Mouse (Mus musculus): Measurements from ENCODE around the gene Npepps. TPM values are rescaled to one million over a fixed set of nuclear protein-coding genes. Genes with fewer than 3 reads are reported as not detected.
"Not testable (repeated sequence)": the region's sequence is repeated elsewhere in the genome, so short reads cannot be mapped to it uniquely, and the experiment has no call there.

Gene Npepps
- 138 and 146 TPM in 2 replicates for polyA plus RNA-seq (2016; fragmentation: Nextera tagmentation; extraction: Ambion mirVana)

- Histone ChIP-seq H3K27me3 (no peaks in the 10 kb centered on the region), H3K4me2 (peak within 1 kb of the TSS; percentile 63), H3K27ac (peak within 1 kb of the TSS; percentile 99), H3K4me3 (replicated peaks) (peak within 1 kb of the TSS; percentile 99), H3K36me3 (replicated peaks) (no peaks in the 10 kb centered on the region), H3K9ac (peak within 1 kb of the TSS; percentile 99), H3K9me3 (no peaks in the 10 kb centered on the region), H3K4me1 (peaks cover 21% of the 10 kb centered on the region)
- peak; percentile 85 for ATAC-seq (ENCODE audit: low FRiP score)
- WGBS: 1% methylated on average over 49 of the region's 83 CpGs
Observed at GRCm38 (mm10) chr11:97280216-97280861, at the start of gene Npepps. Gene Npepps (minus strand): TSS chr11:97280638.

- 26% methylated on average over 9 of the region's 9 CpGs for WGBS
- Histone ChIP-seq H3K4me3 (replicated peaks) (no peak overlapping the region), H3K4me2 (no peak overlapping the region), H3K27me3 (no peaks in the 10 kb centered on the region), H3K9ac (no peak overlapping the region), H3K4me1 (no peaks in the 10 kb centered on the region), H3K9me3 (no peaks in the 10 kb centered on the region), H3K36me3 (replicated peaks) (peaks cover 71% of the 10 kb centered on the region), H3K27ac (no peak overlapping the region)
- no peak for ATAC-seq (ENCODE audit: low FRiP score)
Observed at GRCm38 (mm10) chr11:97328148-97328547, 47.7 kb upstream of the Npepps start.

- Histone ChIP-seq H3K4me1 (no peaks in the 10 kb centered on the region), H3K27me3 (no peaks in the 10 kb centered on the region), H3K4me2 (no peak overlapping the region), H3K9me3 (no peaks in the 10 kb centered on the region), H3K9ac (no peak overlapping the region), H3K4me3 (replicated peaks) (no peak overlapping the region), H3K27ac (no peak overlapping the region), H3K36me3 (replicated peaks) (peaks cover 72% of the 10 kb centered on the region)
- ATAC-seq (ENCODE audit: low FRiP score): no peak
- 57% methylated on average over 1 of the region's 1 CpGs for WGBS
Observed at GRCm38 (mm10) chr11:97325224-97325623, 44.8 kb upstream of the Npepps start.

GRCm38 (mm10) chr11:97321894-97322600 is 41.6 kb upstream of the Npepps start:
- not testable (repeated sequence) for H3K27me3 ChIP-seq; H3K4me1 ChIP-seq; ATAC-seq (ENCODE audit: low FRiP score); H3K9ac ChIP-seq; H3K4me3 ChIP-seq (replicated peaks); H3K4me2 ChIP-seq; H3K27ac ChIP-seq; H3K9me3 ChIP-seq
- 83% methylated on average over 8 of the region's 8 CpGs for WGBS
- peaks cover 42% of the 10 kb centered on the region for H3K36me3 ChIP-seq (replicated peaks)

GRCm38 (mm10) chr11:97321197-97321596 is 40.8 kb upstream of the Npepps start:
- peaks cover 33% of the 10 kb centered on the region for H3K36me3 ChIP-seq (replicated peaks)
- no peak overlapping the region for H3K27ac ChIP-seq
- H3K9me3 ChIP-seq: no peaks in the 10 kb centered on the region
- WGBS: 91% methylated on average over 8 of the region's 8 CpGs
- H3K4me2 ChIP-seq: no peak overlapping the region
- H3K4me1 ChIP-seq: peaks cover 6% of the 10 kb centered on the region
- no peak overlapping the region for H3K9ac ChIP-seq
- no peak for ATAC-seq (ENCODE audit: low FRiP score)
- H3K4me3 ChIP-seq (replicated peaks): no peak overlapping the region
- H3K27me3 ChIP-seq: no peaks in the 10 kb centered on the region

GRCm38 (mm10) chr11:97315504-97316503 is 35.4 kb upstream of the Npepps start, which contains the start of gene Mrpl45:
Gene Mrpl45 (plus strand): TSS chr11:97315716.
- peak within 1 kb of the TSS; percentile 55 for H3K4me2 ChIP-seq
- H3K4me1 ChIP-seq: peaks cover 15% of the 10 kb centered on the region
- no peaks in the 10 kb centered on the region; the same call in 1 of the 2 replicates for H3K36me3 ChIP-seq (replicated peaks)
- H3K4me3 ChIP-seq (replicated peaks): peak within 1 kb of the TSS; percentile 53
- H3K27ac ChIP-seq: peak within 1 kb of the TSS; percentile 62
- under 1% methylated on average over 50 of the region's 50 CpGs for WGBS
- peaks cover 9% of the 10 kb centered on the region for H3K27me3 ChIP-seq
- ATAC-seq (ENCODE audit: low FRiP score): peak; percentile 95
- no peaks in the 10 kb centered on the region for H3K9me3 ChIP-seq
- peak within 1 kb of the TSS; percentile 54 for H3K9ac ChIP-seq

- 0 out of 2 replicates have a peak, but pooled peaks have one; percentile 6 for ATAC-seq (ENCODE audit: low FRiP score)
- Histone ChIP-seq H3K27ac (peak overlapping the region; percentile 62; the same call in 1 of the 2 replicates), H3K9me3 (no peaks in the 10 kb centered on the region), H3K4me3 (replicated peaks) (peak overlapping the region; percentile 53), H3K36me3 (replicated peaks) (no peaks in the 10 kb centered on the region; the same call in 1 of the 2 replicates), H3K4me2 (peak overlapping the region; percentile 36), H3K27me3 (peaks cover 10% of the 10 kb centered on the region), H3K4me1 (peaks cover 21% of the 10 kb centered on the region), H3K9ac (no peak overlapping the region)
- WGBS: 54% methylated on average over 8 of the region's 8 CpGs
Observed at GRCm38 (mm10) chr11:97314751-97315503, 34.5 kb upstream of the Npepps start.

- Histone ChIP-seq H3K4me2 (no peak overlapping the region), H3K9me3 (no peaks in the 10 kb centered on the region), H3K36me3 (replicated peaks) (no peaks in the 10 kb centered on the region; the same call in 1 of the 2 replicates), H3K4me3 (replicated peaks) (no peak overlapping the region), H3K27ac (no peak overlapping the region), H3K4me1 (peaks cover 29% of the 10 kb centered on the region), H3K9ac (no peak overlapping the region), H3K27me3 (peaks cover 10% of the 10 kb centered on the region)
- ATAC-seq (ENCODE audit: low FRiP score): no peak
- WGBS: 91% methylated on average over 3 of the region's 3 CpGs
Observed at GRCm38 (mm10) chr11:97314110-97314509, 33.7 kb upstream of the Npepps start.

- not testable (repeated sequence) for H3K9ac ChIP-seq; H3K36me3 ChIP-seq (replicated peaks); H3K27ac ChIP-seq; H3K4me2 ChIP-seq; H3K9me3 ChIP-seq; H3K4me3 ChIP-seq (replicated peaks); ATAC-seq (ENCODE audit: low FRiP score); H3K27me3 ChIP-seq
- 88% methylated on average over 1 of the region's 1 CpGs for WGBS
- peaks cover 29% of the 10 kb centered on the region for H3K4me1 ChIP-seq
Observed at GRCm38 (mm10) chr11:97312871-97313270, 32.4 kb upstream of the Npepps start.

GRCm38 (mm10) chr11:97310895-97311631 is 30.6 kb upstream of the Npepps start:
- no peaks in the 10 kb centered on the region for H3K36me3 ChIP-seq (replicated peaks)
- peak overlapping the region; percentile 70 for H3K4me2 ChIP-seq
- H3K9me3 ChIP-seq: no peaks in the 10 kb centered on the region
- no peak for ATAC-seq (ENCODE audit: low FRiP score)
- peak overlapping the region; percentile 42 for H3K4me3 ChIP-seq (replicated peaks)
- H3K9ac ChIP-seq: peak overlapping the region; percentile 22
- H3K4me1 ChIP-seq: peaks cover 22% of the 10 kb centered on the region
- no peak overlapping the region; the same call in 1 of the 2 replicates for H3K27ac ChIP-seq
- peaks cover 10% of the 10 kb centered on the region for H3K27me3 ChIP-seq
- WGBS: 7% methylated on average over 18 of the region's 18 CpGs

Data from forebrain, embryonic 12.5 days (tissue).